Mouse (Mus musculus): ENCODE measurements at regions not wholly inside any gene's neighbourhood (a gene's known extent, or its start where the extent isn't known, plus 50 kb on each side); places are given as distances from the start of the nearest gene placed in this dataset.

- DNase-seq, result no peak
Measured at GRCm38 (mm10) chr10:68606848-68607247, 65.2 kb upstream of the Cabcoco1 start.

GRCm38 (mm10) chr10:68611906-68612305 lies 70.2 kb upstream of the Cabcoco1 start:
- peak; percentile 57 to 62 for DNase-seq

GRCm38 (mm10) chr10:68612727-68613126 lies 71.0 kb upstream of the Cabcoco1 start:
- DNase-seq, result no peak

GRCm38 (mm10) chr10:68623786-68624185 lies 82.1 kb upstream of the Cabcoco1 start:
- DNase-seq, result no peak

- DNase-seq, result no peak
Measured at GRCm38 (mm10) chr10:68625329-68625728, 83.6 kb upstream of the Cabcoco1 start.

GRCm38 (mm10) chr10:68625752-68626151 lies 84.1 kb upstream of the Cabcoco1 start:
- DNase-seq, result no peak

GRCm38 (mm10) chr10:68629486-68629885 lies 87.8 kb upstream of the Cabcoco1 start:
- DNase-seq, result no peak

GRCm38 (mm10) chr10:68633180-68633579 lies 90.3 kb upstream of the Tmem26 start:
- DNase-seq, result no peak

- no peak for DNase-seq
Measured at GRCm38 (mm10) chr10:68652700-68653099, 70.7 kb upstream of the Tmem26 start.

- DNase-seq, result no peak
Measured at GRCm38 (mm10) chr10:68655491-68655890, 68.0 kb upstream of the Tmem26 start.

- DNase-seq, result no peak
Measured at GRCm38 (mm10) chr10:68666094-68666493, 57.4 kb upstream of the Tmem26 start.

- no peak for DNase-seq
Measured at GRCm38 (mm10) chr10:68669330-68669729, 54.1 kb upstream of the Tmem26 start.

GRCm38 (mm10) chr10:68669992-68670391 lies 53.5 kb upstream of the Tmem26 start:
- no peak for DNase-seq

GRCm38 (mm10) chr10:68672291-68672690 lies 51.2 kb upstream of the Tmem26 start:
- DNase-seq, result no peak

GRCm38 (mm10) chr10:68673102-68673872 lies 50.2 kb upstream of the Tmem26 start:
- no peak for DNase-seq

Data from adrenal gland, postnatal 36 days (tissue).